Mouse (Mus musculus): ENCODE results near the gene Trarg1. TPM values are rescaled to one million over a fixed set of nuclear protein-coding genes. Genes with fewer than 3 reads are reported as not detected.

Trarg1 gene
- polyA plus RNA-seq (2021; fragmentation: Nextera tagmentation) = 0.21 and 0.39 TPM in 2 replicates
- long read RNA-seq, experiment 1 = 0 reads
- long read RNA-seq, experiment 2 = 0 reads

GRCm38 (mm10) chr11:76679508-76679907 lies at the start of gene Trarg1:
Gene Trarg1, plus strand, starts transcription at chr11:76679808.

GRCm38 (mm10) chr11:76671871-76672475 lies 7.6 kb upstream of the Trarg1 start, which contains the start of gene Bhlha9:
Gene Bhlha9, plus strand, starts transcription at chr11:76672470.

Other genes with a start within 250 kb of the Trarg1 start
- 111 and 112 TPM in 2 replicates for gene Abr, start 57.5 kb upstream of the Trarg1 start, polyA plus RNA-seq (2021; fragmentation: Nextera tagmentation)
- 6.1 and 6.5 TPM in 2 replicates for gene Bhlha9, start 7.3 kb upstream of the Trarg1 start, polyA plus RNA-seq (2021; fragmentation: Nextera tagmentation)
- 23.7 and 30.9 TPM in 2 replicates for gene Gosr1, start 83.8 kb downstream of the Trarg1 start, polyA plus RNA-seq (2021; fragmentation: Nextera tagmentation)
- 6.5 and 7.7 TPM in 2 replicates for gene Cpd, start 167.2 kb downstream of the Trarg1 start, polyA plus RNA-seq (2021; fragmentation: Nextera tagmentation)
- gene Tmigd1, start 222.4 kb downstream of the Trarg1 start, polyA plus RNA-seq (2021; fragmentation: Nextera tagmentation) = not detected in 2 replicates
- gene Blmh, start 245.0 kb downstream of the Trarg1 start, polyA plus RNA-seq (2021; fragmentation: Nextera tagmentation) = 62.1 and 62.7 TPM in 2 replicates